Mouse (Mus musculus) lung, adult 2 months (tissue): ENCODE measurements around the gene Ror2.

ENCODE experiments used
- CTCF ChIP-seq: fragments of 200-500 bp; IDR thresholded peaks from 2 replicates; pipeline ENCODE4 v1.5.1; 2011; ENCODE audit warnings: mild to moderate bottlenecking, low read length, control low read depth; ENCODE audit not compliant: insufficient read depth
- POLR2A ChIP-seq: fragments of 200-500 bp; IDR thresholded peaks from 2 replicates; pipeline ENCODE4 v1.6.1; 2011; ENCODE audit warnings: low read depth, mild to moderate bottlenecking, control low read depth, low read length, borderline replicate concordance; ENCODE audit errors: extremely low read depth

DNA sequence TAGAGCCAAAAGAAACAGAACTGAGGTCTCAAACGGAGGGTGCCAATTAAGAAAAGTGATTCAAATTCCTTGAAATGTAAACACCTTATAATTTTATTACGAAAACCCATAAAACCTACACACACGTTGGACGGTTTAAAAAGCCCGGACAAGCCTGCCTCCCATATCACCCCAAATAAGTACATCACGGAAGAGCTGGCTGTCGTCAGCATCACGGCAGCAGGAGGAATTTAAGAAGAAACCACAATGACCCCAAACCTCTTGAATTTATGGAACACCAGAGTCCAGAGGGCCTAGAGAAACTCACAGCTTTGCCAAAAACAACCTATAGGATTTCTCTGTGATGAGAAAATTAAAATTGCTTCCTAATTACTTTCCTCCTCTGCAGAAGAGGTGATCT lies 27.0 kb downstream of the Ror2 start:
- TF ChIP-seq POLR2A (no peak), CTCF (no peak)
